21 mouse cellular contexts compared by ENCODE assay signal in genomic region chr10:44112005-44112675, GRCm38 (mm10). TPM values are rescaled to one million over a fixed set of nuclear protein-coding genes. Genes with fewer than 3 reads are reported as not detected.
DNase-seq lines count a peak whose midpoint lies in the region; ATAC-seq and TF ChIP-seq lines count a peak whose summit lies in the region.
"Had no signal": no experiment of that assay in that cellular context is flagged by ENCODE, and none has a peak within 500 bp of the region (broad histone marks: within the 10 kb centered on the region; RNA-seq: fewer than 3 reads in every experiment).

No protein-coding gene starts in this region.

- no peak overlapping the region for H3K4me3 ChIP-seq in kidney, postnatal 0 days (replicated peaks; ENCODE audit: low read depth, low read length)
- H3K4me3 ChIP-seq in hindbrain, embryonic 11.5 days (ENCODE audit: low read depth, low read length) = no peak overlapping the region
- H3K4me3 ChIP-seq: embryonic facial prominence, embryonic 13.5 days; forebrain, embryonic 12.5 days; heart, embryonic 10.5 days; hindbrain, embryonic 15.5 days; limb, embryonic 15.5 days; neural tube, embryonic 13.5 days had no signal

- no peaks in the 10 kb centered on the region for H3K36me3 ChIP-seq in kidney, postnatal 0 days (ENCODE audit: insufficient read depth, low read length)
- H3K36me3 ChIP-seq in hindbrain, embryonic 11.5 days (ENCODE audit: control insufficient read depth, insufficient read depth, low read length) = no peaks in the 10 kb centered on the region
- H3K36me3 ChIP-seq: embryonic facial prominence, embryonic 13.5 days; forebrain, embryonic 12.5 days; G1E; heart, embryonic 10.5 days; hindbrain, embryonic 15.5 days; limb, embryonic 15.5 days; neural tube, embryonic 13.5 days had no signal

- DNase-seq in kidney, adult 11 months = peak; percentile 14
- no peak for DNase-seq in kidney, postnatal 14 days
- DNase-seq in 3134 (ENCODE audit: extremely low read depth, insufficient read length, low spot score) = peak; percentile 59
- DNase-seq in Muller cell, postnatal 12 days (ENCODE audit: inconsistent ontology term) = peak; percentile 57
- peak; percentile 8 for DNase-seq in kidney, postnatal 0 days (ENCODE audit: low spot score)
- DNase-seq in hindbrain, embryonic 11.5 days (ENCODE audit: low spot score) = no peak
- DNase-seq in right cerebral cortex, postnatal 36 days (ENCODE audit: low spot score in 2 of 2) = no peak
- no peak for DNase-seq in spleen, postnatal 4 days (ENCODE audit: low spot score in 2 of 2)
- DNase-seq: adrenal gland, adult 8-10 months; cerebellum, adult 11-12 months; gastrocnemius, postnatal 25 days; heart, postnatal 14 days had no signal

- H3K9me3 ChIP-seq in kidney, postnatal 0 days (replicated peaks; ENCODE audit: low read length) = no peaks in the 10 kb centered on the region
- H3K9me3 ChIP-seq in hindbrain, embryonic 11.5 days (ENCODE audit: control insufficient read depth, low read length) = no peaks in the 10 kb centered on the region
- H3K9me3 ChIP-seq: embryonic facial prominence, embryonic 13.5 days; forebrain, embryonic 12.5 days; G1E; heart, embryonic 10.5 days; hindbrain, embryonic 15.5 days; neural tube, embryonic 13.5 days had no signal

- 0 out of 2 replicates have a peak, but pooled peaks cover 10% of the 10 kb centered on the region for H3K4me1 ChIP-seq in kidney, postnatal 0 days (replicated peaks; ENCODE audit: insufficient read depth, low read length)
- H3K4me1 ChIP-seq in hindbrain, embryonic 11.5 days (replicated peaks; ENCODE audit: control insufficient read depth, insufficient read depth, low read length) = no peaks in the 10 kb centered on the region
- H3K4me1 ChIP-seq: embryonic facial prominence, embryonic 13.5 days; forebrain, embryonic 12.5 days; hindbrain, embryonic 15.5 days; limb, embryonic 15.5 days; neural tube, embryonic 13.5 days had no signal

- no peak for ATAC-seq in kidney, postnatal 0 days (replicated peaks; ENCODE audit: low FRiP score, low read depth)
- no peak for ATAC-seq in hindbrain, embryonic 11.5 days (ENCODE audit: low FRiP score)
- ATAC-seq: CD4-positive, CD25-positive, alpha-beta regulatory T cell, adult 4 months had no signal

- no peaks in the 10 kb centered on the region for H3K27me3 ChIP-seq in kidney, postnatal 0 days (ENCODE audit: insufficient read depth, low read length)
- no peaks in the 10 kb centered on the region for H3K27me3 ChIP-seq in hindbrain, embryonic 11.5 days (ENCODE audit: control insufficient read depth, insufficient read depth, low read length)
- H3K27me3 ChIP-seq: embryonic facial prominence, embryonic 13.5 days; forebrain, embryonic 12.5 days; hindbrain, embryonic 15.5 days; limb, embryonic 15.5 days; neural tube, embryonic 13.5 days had no signal

- no peak overlapping the region for H3K9ac ChIP-seq in kidney, postnatal 0 days (ENCODE audit: low read depth, low read length)
- H3K9ac ChIP-seq in hindbrain, embryonic 11.5 days (ENCODE audit: low read depth, low read length) = no peak overlapping the region
- H3K9ac ChIP-seq: embryonic facial prominence, embryonic 13.5 days; forebrain, embryonic 12.5 days; hindbrain, embryonic 15.5 days; limb, embryonic 15.5 days; neural tube, embryonic 13.5 days had no signal

- WGBS in kidney, postnatal 0 days = 60% methylated on average over 12 of the region's 12 CpGs
- 84% methylated on average over 12 of the region's 12 CpGs for WGBS in hindbrain, embryonic 11.5 days

- H3K4me2 ChIP-seq in kidney, postnatal 0 days (ENCODE audit: low read length) = no peak overlapping the region
- no peak overlapping the region for H3K4me2 ChIP-seq in hindbrain, embryonic 11.5 days (replicated peaks; ENCODE audit: low read depth, low read length)
- H3K4me2 ChIP-seq: embryonic facial prominence, embryonic 13.5 days; forebrain, embryonic 12.5 days; hindbrain, embryonic 15.5 days; limb, embryonic 15.5 days; midbrain, embryonic 11.5 days; neural tube, embryonic 13.5 days had no signal

- no peak for TF ChIP-seq CTCF in kidney, postnatal 0 days (IDR thresholded peaks at IDR 0.05; ENCODE audit: low read depth)

- peak overlapping the region; percentile 52; the same call in 1 of the 2 replicates for H3K27ac ChIP-seq in kidney, postnatal 0 days
- H3K27ac ChIP-seq in hindbrain, embryonic 11.5 days (ENCODE audit: low read depth, low read length) = no peak overlapping the region
- H3K27ac ChIP-seq: embryonic facial prominence, embryonic 13.5 days; forebrain, embryonic 12.5 days; heart, embryonic 10.5 days; hindbrain, embryonic 15.5 days; limb, embryonic 15.5 days; neural tube, embryonic 13.5 days had no signal

RNA-seq across cellular contexts. Expression of gene Crybg1, which starts 36.5 kb away (rescaled TPM):
- polyA plus RNA-seq in kidney, postnatal 0 days (2015; fragmentation: Nextera tagmentation; extraction: Ambion mirVana) = 3.2 and 3.5 TPM in 2 replicates
- polyA plus RNA-seq in hindbrain, embryonic 11.5 days (2014; fragmentation: Nextera tagmentation; extraction: Ambion mirVana) = 0.28 and 0.31 TPM in 2 replicates

Comparison
In these comparisons a context has a peak if more than half of its experiments do, and no peak if none do; other contexts are left out.
1. DNase-seq: peak in kidney, adult 11 months (single experiment), 3134 (single experiment), Muller cell, postnatal 12 days (single experiment) and kidney, postnatal 0 days (single experiment); none in kidney, postnatal 14 days (single experiment), hindbrain, embryonic 11.5 days (single experiment), right cerebral cortex, postnatal 36 days (0 of 2) and spleen, postnatal 4 days (0 of 2).